Comparison of ENCODE assay signal across 22 mouse cellular contexts in genomic region chr9:114760353-114760752, GRCm38 (mm10). TPM values are rescaled to one million over a fixed set of nuclear protein-coding genes. Genes with fewer than 3 reads are reported as not detected.
DNase-seq lines count a peak whose midpoint lies in the region; ATAC-seq and TF ChIP-seq lines count a peak whose summit lies in the region.
"Had no signal": no experiment of that assay in that cellular context is flagged by ENCODE, and none has a peak within 500 bp of the region (broad histone marks: within the 10 kb centered on the region; RNA-seq: fewer than 3 reads in every experiment).

No protein-coding gene starts in this region.

- no peak for ATAC-seq in hindbrain, embryonic 13.5 days (ENCODE audit: low FRiP score)
- ATAC-seq in hindbrain, postnatal 0 days, result no peak
- ATAC-seq in CD4-positive, CD25-positive, alpha-beta regulatory T cell, adult 4 months, result peak; percentile 37
- ATAC-seq in inflammation-experienced regulatory T-cells, adult 6 months, result peak; percentile 42
- ATAC-seq: intestine, embryonic 15.5 days; Patski had no signal

- no peaks in the 10 kb centered on the region for H3K36me3 ChIP-seq in hindbrain, embryonic 13.5 days
- H3K36me3 ChIP-seq in hindbrain, postnatal 0 days (ENCODE audit: insufficient read depth, low read length), result no peaks in the 10 kb centered on the region
- H3K36me3 ChIP-seq: hindbrain, embryonic 15.5 days had no signal

- H3K27me3 ChIP-seq in hindbrain, embryonic 13.5 days, result 0 out of 2 replicates have a peak, but pooled peaks cover 3% of the 10 kb centered on the region
- no peaks in the 10 kb centered on the region for H3K27me3 ChIP-seq in hindbrain, postnatal 0 days (ENCODE audit: insufficient read depth, low read length)
- H3K27me3 ChIP-seq: embryonic facial prominence, embryonic 15.5 days; intestine, embryonic 15.5 days; Patski had no signal

- H3K4me1 ChIP-seq in hindbrain, embryonic 13.5 days (replicated peaks), result peaks cover 3% of the 10 kb centered on the region
- no peaks in the 10 kb centered on the region for H3K4me1 ChIP-seq in hindbrain, postnatal 0 days (ENCODE audit: insufficient read depth, low read length)
- H3K4me1 ChIP-seq: embryonic facial prominence, embryonic 15.5 days; heart, embryonic 10.5 days; hindbrain, embryonic 10.5 days; hindbrain, embryonic 15.5 days; intestine, embryonic 15.5 days had no signal

- no peak overlapping the region for H3K4me2 ChIP-seq in hindbrain, embryonic 13.5 days
- no peak overlapping the region for H3K4me2 ChIP-seq in hindbrain, postnatal 0 days (ENCODE audit: low read depth, low read length)
- H3K4me2 ChIP-seq: embryonic facial prominence, embryonic 15.5 days; hindbrain, embryonic 15.5 days; intestine, embryonic 15.5 days had no signal

- WGBS in hindbrain, embryonic 13.5 days, result 85% methylated on average over 5 of the region's 5 CpGs
- 81% methylated on average over 5 of the region's 5 CpGs for WGBS in hindbrain, postnatal 0 days

- H3K9ac ChIP-seq in hindbrain, embryonic 13.5 days, result no peak overlapping the region
- H3K9ac ChIP-seq in hindbrain, postnatal 0 days (replicated peaks; ENCODE audit: low read length), result no peak overlapping the region
- H3K9ac ChIP-seq: embryonic facial prominence, embryonic 15.5 days; hindbrain, embryonic 15.5 days; intestine, embryonic 15.5 days had no signal

- H3K27ac ChIP-seq in hindbrain, embryonic 13.5 days, result peak overlapping the region; percentile 41
- no peak overlapping the region for H3K27ac ChIP-seq in hindbrain, postnatal 0 days
- H3K27ac ChIP-seq: embryonic facial prominence, embryonic 15.5 days; forebrain, embryonic 10.5 days; heart, embryonic 10.5 days; hindbrain, embryonic 10.5 days; hindbrain, embryonic 15.5 days; intestine, embryonic 15.5 days had no signal

- no peak overlapping the region for H3K4me3 ChIP-seq in hindbrain, embryonic 13.5 days
- H3K4me3 ChIP-seq in hindbrain, postnatal 0 days (ENCODE audit: low read length), result no peak overlapping the region
- H3K4me3 ChIP-seq: embryonic facial prominence, embryonic 15.5 days; erythroblast, embryonic 14.5 days; forebrain, embryonic 10.5 days; heart, embryonic 10.5 days; hindbrain, embryonic 10.5 days; hindbrain, embryonic 15.5 days; intestine, embryonic 15.5 days had no signal

- no peaks in the 10 kb centered on the region for H3K9me3 ChIP-seq in hindbrain, embryonic 13.5 days
- no peaks in the 10 kb centered on the region for H3K9me3 ChIP-seq in hindbrain, postnatal 0 days (ENCODE audit: low read length)
- H3K9me3 ChIP-seq: embryonic facial prominence, embryonic 15.5 days; forebrain, embryonic 10.5 days; heart, embryonic 10.5 days; hindbrain, embryonic 10.5 days; hindbrain, embryonic 15.5 days; intestine, embryonic 15.5 days had no signal

- no peak for TF ChIP-seq CTCF in hindbrain, postnatal 0 days (IDR thresholded peaks at IDR 0.05; ENCODE audit: low read depth)

- no peak for DNase-seq in hindbrain, postnatal 0 days (ENCODE audit: low spot score)
- peak; percentile 72 for DNase-seq in A20 (ENCODE audit: low read depth, low spot score)
- no peak for DNase-seq in T-cell, adult 2 months (ENCODE audit: low spot score)
- DNase-seq in thymus, postnatal 36 days, result no peak
- DNase-seq: adrenal gland, adult 8-10 months; adrenal gland, postnatal 36 days; cerebellum, adult 2 months; cerebellum, postnatal 10 days; embryo, embryonic 11 days; gastrocnemius, postnatal 36 days; heart, adult 18-20 months had no signal

RNA-seq across cellular contexts. Expression of gene Cmtm7, which starts 21.3 kb away (rescaled TPM):
- polyA plus RNA-seq in hindbrain, embryonic 13.5 days (2015; fragmentation: Nextera tagmentation; extraction: Ambion mirVana), result 18.3 and 19.1 TPM in 2 replicates
- 14.3 and 21.1 TPM in 2 replicates for total RNA-seq in hindbrain, postnatal 0 days (2014; rRNA removed)
- 10.2 and 11.8 TPM in 2 replicates for polyA plus RNA-seq in hindbrain, postnatal 0 days (2015; fragmentation: Nextera tagmentation; extraction: Ambion mirVana)
- 10 to 100 TPM; 78.3 to 83.4 TPM for polyA plus RNA-seq in CD4-positive, CD25-positive, alpha-beta regulatory T cell, adult 4 months (2017; shearing (Covaris generic))
- polyA plus RNA-seq in inflammation-experienced regulatory T-cells, adult 6 months (2017; shearing (Covaris generic)), result 100 to 1,000 TPM in 1 of 3 experiments, 10 to 100 TPM in 2; 44.6 to 117 (median 64.8) TPM

RNA-seq across cellular contexts. Expression of gene Cmtm6, which starts 29.4 kb away (rescaled TPM):
- 20.5 and 21.8 TPM in 2 replicates for polyA plus RNA-seq in hindbrain, embryonic 13.5 days (2015; fragmentation: Nextera tagmentation; extraction: Ambion mirVana)
- total RNA-seq in hindbrain, postnatal 0 days (2014; rRNA removed), result 15.2 and 17.9 TPM in 2 replicates
- 23.9 and 24.8 TPM in 2 replicates for polyA plus RNA-seq in hindbrain, postnatal 0 days (2015; fragmentation: Nextera tagmentation; extraction: Ambion mirVana)
- 10 to 100 TPM; 74.0 to 81.7 TPM for polyA plus RNA-seq in CD4-positive, CD25-positive, alpha-beta regulatory T cell, adult 4 months (2017; shearing (Covaris generic))
- polyA plus RNA-seq in inflammation-experienced regulatory T-cells, adult 6 months (2017; shearing (Covaris generic)), result 10 to 100 TPM; 62.5 to 80.3 (median 72.6) TPM

Comparison
In these comparisons a context has a peak if more than half of its experiments do, and no peak if none do; other contexts are left out.
1. ATAC-seq: peak in CD4-positive, CD25-positive, alpha-beta regulatory T cell, adult 4 months (single experiment) and inflammation-experienced regulatory T-cells, adult 6 months (single experiment); none in hindbrain, embryonic 13.5 days (single experiment) and hindbrain, postnatal 0 days (single experiment).